Mouse (Mus musculus) kidney, postnatal 0 days (tissue): Measurements from ENCODE around the gene 4922502D21Rik. TPM values are rescaled to one million over a fixed set of nuclear protein-coding genes. Genes with fewer than 3 reads are reported as not detected.
"Not testable (repeated sequence)": the region's sequence is repeated elsewhere in the genome, so short reads cannot be mapped to it uniquely, and the experiment has no call there.

Experiments
- ATAC-seq: fragments of 200-750 bp; cut with Nextera tagmentation; replicated peaks from 2 replicates; pipeline ENCODE4 v1.8.0; 2017; ENCODE audit warnings: low read depth, moderate number of reproducible peaks, moderate TSS enrichment, moderate library complexity; ENCODE audit not compliant: low FRiP score
- DNase-seq: peaks from one replicate; pipeline ENCODE4 v3.0.0-alpha.2; 2016; ENCODE audit warnings: low spot score
- H3K27ac ChIP-seq: fragments of 300-500 bp; sonication (generic); 2 replicates; pipeline ENCODE4 v1.5.1; 2014; ENCODE audit warnings: mild to moderate bottlenecking
- H3K27me3 ChIP-seq: fragments of 300-500 bp; sonication (generic); 2 replicates; pipeline ENCODE4 v1.6.1; 2014; ENCODE audit warnings: low read length, mixed read lengths; ENCODE audit not compliant: insufficient read depth
- H3K36me3 ChIP-seq: fragments of 300-500 bp; sonication (generic); 2 replicates; pipeline ENCODE4 v1.6.1; 2014; ENCODE audit warnings: low read length, mixed read lengths; ENCODE audit not compliant: insufficient read depth
- H3K4me1 ChIP-seq: fragments of 300-500 bp; sonication (generic); replicated peaks from 2 replicates; pipeline ENCODE4 v1.6.1; 2014; ENCODE audit warnings: antibody characterized with exemption, low read length, mixed read lengths; ENCODE audit not compliant: insufficient read depth
- H3K4me2 ChIP-seq: fragments of 300-500 bp; sonication (generic); 2 replicates; pipeline ENCODE4 v1.6.1; 2014; ENCODE audit warnings: mild to moderate bottlenecking, low read length, moderate library complexity, mixed read lengths
- H3K4me3 ChIP-seq: fragments of 300-500 bp; sonication (generic); replicated peaks from 2 replicates; pipeline ENCODE4 v1.5.1; 2014; ENCODE audit warnings: low read depth, low read length
- H3K9ac ChIP-seq: fragments of 300-500 bp; sonication (generic); 2 replicates; pipeline ENCODE4 v1.6.1; 2014; ENCODE audit warnings: low read depth, low read length
- H3K9me3 ChIP-seq: fragments of 300-500 bp; sonication (generic); replicated peaks from 2 replicates; pipeline ENCODE4 v1.6.1; 2016; ENCODE audit warnings: low read length, inconsistent platforms, mixed read lengths
- CTCF ChIP-seq: IDR thresholded peaks from 2 replicates; pipeline ENCODE4 v1.5.1; 2016; ENCODE audit warnings: antibody characterized with exemption, low read depth, mild to moderate bottlenecking, moderate library complexity
- WGBS: fragments of 180-500 bp; shearing (Covaris S2); extraction: QIAGEN DNeasy Blood & Tissue Kit; methylation state at CpG from one replicate; pipeline ENCODE4 v1.1.7; 2014; 5-methylcytosine and 5-hydroxymethylcytosine counted together
- polyA plus RNA-seq: library from polyadenylated mRNA; unstranded; fragments of >200 nt; fragmentation: Nextera tagmentation; extraction: Ambion mirVana; gene quantifications from 2 replicates; pipeline ENCODE4 v1.2.1, GENCODE M21; 2015

The 4922502D21Rik gene
- polyA plus RNA-seq, 1 experiment from 2014 or later: not detected

DNA sequence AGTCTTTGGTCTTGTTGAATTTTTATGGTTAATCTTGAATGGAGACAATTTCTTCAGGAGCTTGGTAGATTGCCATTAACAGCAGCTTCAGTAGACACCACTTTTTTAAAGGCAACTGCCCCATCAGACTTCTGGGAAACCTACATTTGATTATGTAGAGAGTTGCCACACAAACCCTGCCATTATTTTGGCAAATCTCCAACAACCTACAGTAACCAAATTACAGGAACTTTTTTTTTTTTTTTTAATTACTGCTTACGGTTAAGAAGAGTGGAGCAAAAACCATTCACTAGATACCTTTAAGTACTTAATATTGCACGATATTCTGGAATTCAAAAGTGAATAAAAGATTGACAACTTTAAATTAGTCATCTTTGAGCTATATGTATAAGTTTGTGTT, 27.9 kb upstream of the 4922502D21Rik start:
- Histone ChIP-seq H3K9ac (no peak overlapping the region), H3K36me3 (no peaks in the 10 kb centered on the region), H3K27me3 (no peaks in the 10 kb centered on the region), H3K9me3 (no peaks in the 10 kb centered on the region), H3K4me2 (no peak overlapping the region), H3K4me3 (no peak overlapping the region), H3K4me1 (no peaks in the 10 kb centered on the region), H3K27ac (no peak overlapping the region)
- DNase-seq: no peak
- ATAC-seq: no peak
- TF ChIP-seq CTCF: no peak
- WGBS: 89% methylated on average over 2 of the region's 2 CpGs

DNA sequence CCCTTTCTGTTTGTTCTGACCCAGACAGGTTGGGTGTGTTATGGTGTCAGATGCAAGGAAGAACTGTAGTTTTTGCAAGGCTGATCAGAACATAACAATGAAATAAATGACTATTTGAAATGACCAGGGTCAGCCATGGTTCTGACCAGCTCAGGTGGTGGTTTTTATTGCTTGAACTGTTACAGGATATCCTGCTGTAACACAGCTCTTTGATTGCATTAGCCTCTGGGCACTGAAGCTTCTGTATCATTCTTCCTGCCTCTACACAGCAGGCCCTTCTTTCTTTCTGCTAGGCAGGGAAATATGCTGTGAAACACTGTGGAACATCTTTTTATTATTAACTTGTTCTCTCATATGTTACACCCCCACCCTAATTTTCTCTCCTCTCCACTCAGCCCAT, 24.8 kb upstream of the 4922502D21Rik start:
- no peak overlapping the region for H3K4me3 ChIP-seq
- H3K4me1 ChIP-seq: no peaks in the 10 kb centered on the region
- no peak overlapping the region for H3K9ac ChIP-seq
- H3K27ac ChIP-seq: no peak overlapping the region
- DNase-seq (no peak), ATAC-seq (no peak)
- no peaks in the 10 kb centered on the region for H3K9me3 ChIP-seq
- H3K27me3 ChIP-seq: no peaks in the 10 kb centered on the region
- no peaks in the 10 kb centered on the region for H3K36me3 ChIP-seq
- H3K4me2 ChIP-seq: no peak overlapping the region
- no peak for TF ChIP-seq CTCF

GRCm38 (mm10) chr6:129355774-129356173, 24.2 kb upstream of the 4922502D21Rik start:
- Histone ChIP-seq H3K4me2 (no peak overlapping the region), H3K27me3 (no peaks in the 10 kb centered on the region), H3K4me3 (no peak overlapping the region), H3K36me3 (no peaks in the 10 kb centered on the region), H3K27ac (no peak overlapping the region), H3K4me1 (no peaks in the 10 kb centered on the region), H3K9ac (no peak overlapping the region), H3K9me3 (no peaks in the 10 kb centered on the region)
- TF ChIP-seq CTCF: no peak
- ATAC-seq: no peak
- WGBS: 97% methylated on average over 2 of the region's 2 CpGs
- no peak for DNase-seq

GRCm38 (mm10) chr6:129351091-129351490, 19.5 kb upstream of the 4922502D21Rik start:
- no peak overlapping the region for H3K4me3 ChIP-seq
- H3K9me3 ChIP-seq: no peaks in the 10 kb centered on the region
- H3K9ac ChIP-seq: no peak overlapping the region
- no peaks in the 10 kb centered on the region for H3K27me3 ChIP-seq
- no peaks in the 10 kb centered on the region for H3K4me1 ChIP-seq
- no peak for TF ChIP-seq CTCF
- no peak for DNase-seq
- H3K36me3 ChIP-seq: no peaks in the 10 kb centered on the region
- H3K27ac ChIP-seq: no peak overlapping the region
- WGBS: 97% methylated on average over 3 of the region's 3 CpGs
- H3K4me2 ChIP-seq: no peak overlapping the region
- no peak for ATAC-seq

DNA sequence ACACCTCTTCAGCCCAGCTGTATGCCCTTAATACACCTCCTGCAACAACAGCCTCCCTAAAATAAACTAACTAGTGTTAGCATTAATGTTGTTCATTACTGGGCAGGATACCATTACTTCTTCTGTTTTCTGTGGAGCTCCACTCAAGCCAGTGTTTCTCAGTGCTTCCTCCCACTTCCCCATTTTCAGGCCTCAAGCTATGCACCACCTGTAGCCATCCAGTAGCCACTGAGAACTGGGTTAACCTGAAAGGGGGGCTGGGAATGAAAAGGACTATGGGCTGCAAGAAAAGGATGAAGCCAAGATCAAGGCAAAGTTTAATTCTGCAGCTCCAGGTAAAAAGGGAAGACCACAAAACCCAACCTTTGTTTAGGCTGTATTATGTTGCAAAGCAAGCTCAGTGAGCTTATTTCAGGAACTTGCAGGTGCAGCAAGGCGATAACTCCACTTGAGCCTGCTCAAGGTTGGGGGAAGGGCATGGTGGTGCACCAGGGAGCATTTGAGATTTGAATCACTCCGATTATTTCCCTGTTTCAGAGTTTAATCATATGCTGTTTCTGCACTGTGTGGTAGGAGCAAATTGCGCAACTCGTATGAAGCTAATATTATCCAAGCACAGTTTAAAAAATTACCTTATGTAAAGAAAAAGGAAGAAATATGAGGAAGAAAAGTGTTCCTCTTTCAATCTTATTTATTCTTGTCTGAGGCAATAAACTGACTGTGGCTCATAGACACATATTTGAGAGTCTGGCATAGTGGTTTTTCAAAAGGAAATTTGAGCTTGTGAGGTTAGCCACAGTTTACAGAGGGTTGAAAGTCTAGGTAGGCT, 18.1 kb upstream of the 4922502D21Rik start:
- peak overlapping the region; percentile 36; the same call in 1 of the 2 replicates for H3K27ac ChIP-seq
- no peaks in the 10 kb centered on the region for H3K36me3 ChIP-seq
- H3K4me2 ChIP-seq: no peak overlapping the region
- ATAC-seq (no peak), DNase-seq (no peak)
- WGBS: 62% methylated on average over 4 of the region's 4 CpGs
- no peak overlapping the region for H3K9ac ChIP-seq
- no peaks in the 10 kb centered on the region for H3K27me3 ChIP-seq
- no peaks in the 10 kb centered on the region for H3K4me1 ChIP-seq
- H3K4me3 ChIP-seq: no peak overlapping the region
- TF ChIP-seq CTCF: no peak
- H3K9me3 ChIP-seq: no peaks in the 10 kb centered on the region

DNA sequence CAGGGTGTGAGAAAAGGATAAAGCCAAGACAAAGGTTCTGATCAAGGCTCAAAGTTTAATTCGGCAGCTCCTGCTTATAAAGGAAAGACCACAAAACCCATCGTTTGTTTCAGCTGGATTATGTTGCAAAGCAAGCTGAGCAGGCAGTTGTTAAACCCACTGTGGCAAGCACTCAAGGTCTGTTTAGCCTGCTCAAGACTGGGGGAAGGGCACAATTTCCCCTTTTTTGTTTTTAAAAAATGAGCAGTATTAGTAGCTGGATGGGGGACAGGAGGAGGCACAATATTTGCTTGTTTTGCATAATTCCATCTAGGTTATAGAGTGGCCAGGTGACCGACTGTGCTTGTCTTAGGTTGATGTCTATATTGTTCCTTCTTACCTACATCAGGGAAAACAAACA, 12.8 kb upstream of the 4922502D21Rik start:
- 65% methylated on average over 3 of the region's 3 CpGs for WGBS
- no peak overlapping the region for H3K4me2 ChIP-seq
- no peaks in the 10 kb centered on the region for H3K27me3 ChIP-seq
- no peak for TF ChIP-seq CTCF
- H3K36me3 ChIP-seq: no peaks in the 10 kb centered on the region
- H3K9me3 ChIP-seq: no peaks in the 10 kb centered on the region
- no peak overlapping the region for H3K9ac ChIP-seq
- no peak for ATAC-seq
- H3K27ac ChIP-seq: no peak overlapping the region
- DNase-seq: no peak
- no peak overlapping the region for H3K4me3 ChIP-seq
- H3K4me1 ChIP-seq: no peaks in the 10 kb centered on the region

GRCm38 (mm10) chr6:129342391-129342790, 10.8 kb upstream of the 4922502D21Rik start, which contains the start of gene Clec12a:
TSS of gene Clec12a (plus strand) at chr6:129342691.
- DNase-seq, H3K4me2 ChIP-seq, H3K36me3 ChIP-seq, ATAC-seq, H3K27me3 ChIP-seq, H3K9me3 ChIP-seq, H3K4me3 ChIP-seq, H3K27ac ChIP-seq, H3K4me1 ChIP-seq, H3K9ac ChIP-seq: not testable (repeated sequence)
- WGBS: 77% methylated on average over 4 of the region's 4 CpGs
